Mouse (Mus musculus) lung, adult 2 months (tissue): ENCODE measurements at regions not wholly inside any gene's neighbourhood (a gene's known extent, or its start where the extent isn't known, plus 50 kb on each side); places are given as distances from the start of the nearest gene placed in this dataset.
A peak's percentile ranks its signal among the peaks of the same experiment; 100 is the strongest.

ENCODE experiments used
- DNase-seq: peaks from one replicate; pipeline ENCODE4 v3.0.0; 2022
- H3K4me1 ChIP-seq: fragments of 200-500 bp; 2 replicates; pipeline ENCODE4 v1.6.1; 2011; ENCODE audit warnings: low read length; ENCODE audit not compliant: control insufficient read depth, insufficient read depth
- H3K4me3 ChIP-seq: fragments of 200-500 bp; replicated peaks from 2 replicates; pipeline ENCODE3; 2011; ENCODE audit warnings: low read depth, mild to moderate bottlenecking, control low read depth, low read length; ENCODE audit errors: extremely low read depth
- CTCF ChIP-seq: fragments of 200-500 bp; IDR thresholded peaks from 2 replicates; pipeline ENCODE4 v1.5.1; 2011; ENCODE audit warnings: mild to moderate bottlenecking, low read length, control low read depth; ENCODE audit not compliant: insufficient read depth
- POLR2A ChIP-seq: fragments of 200-500 bp; IDR thresholded peaks from 2 replicates; pipeline ENCODE4 v1.6.1; 2011; ENCODE audit warnings: low read depth, mild to moderate bottlenecking, control low read depth, low read length, borderline replicate concordance; ENCODE audit errors: extremely low read depth
- WGBS: fragments of 180-500 bp; shearing (Covaris S2); methylation state at CpG from one replicate; pipeline ENCODE4 v1.1.7; 2018; 5-methylcytosine and 5-hydroxymethylcytosine counted together

- 52% methylated on average over 6 of the region's 6 CpGs for WGBS
- Histone ChIP-seq H3K4me1 (no peaks in the 10 kb centered on the region), H3K4me3 (no peak overlapping the region)
- no peak for TF ChIP-seq POLR2A
- no peak for TF ChIP-seq CTCF
- DNase-seq, result no peak
Observed at GRCm38 (mm10) chr6:145310601-145311000, 60.6 kb upstream of the Kras start.

GRCm38 (mm10) chr6:145309025-145309424 is 59.0 kb upstream of the Kras start:
- H3K4me1 ChIP-seq, result no peaks in the 10 kb centered on the region
- 81% methylated on average over 3 of the region's 3 CpGs for WGBS
- H3K4me3 ChIP-seq, result no peak overlapping the region
- no peak for DNase-seq
- TF ChIP-seq POLR2A (no peak), CTCF (no peak)

GRCm38 (mm10) chr6:145307237-145307636 is 57.2 kb upstream of the Kras start:
- Histone ChIP-seq H3K4me3 (no peak overlapping the region), H3K4me1 (no peaks in the 10 kb centered on the region)
- no peak for DNase-seq
- no peak for TF ChIP-seq CTCF
- TF ChIP-seq POLR2A, result no peak
- whole genome bisulfite sequencing, result 85% methylated on average over 8 of the region's 8 CpGs

DNA sequence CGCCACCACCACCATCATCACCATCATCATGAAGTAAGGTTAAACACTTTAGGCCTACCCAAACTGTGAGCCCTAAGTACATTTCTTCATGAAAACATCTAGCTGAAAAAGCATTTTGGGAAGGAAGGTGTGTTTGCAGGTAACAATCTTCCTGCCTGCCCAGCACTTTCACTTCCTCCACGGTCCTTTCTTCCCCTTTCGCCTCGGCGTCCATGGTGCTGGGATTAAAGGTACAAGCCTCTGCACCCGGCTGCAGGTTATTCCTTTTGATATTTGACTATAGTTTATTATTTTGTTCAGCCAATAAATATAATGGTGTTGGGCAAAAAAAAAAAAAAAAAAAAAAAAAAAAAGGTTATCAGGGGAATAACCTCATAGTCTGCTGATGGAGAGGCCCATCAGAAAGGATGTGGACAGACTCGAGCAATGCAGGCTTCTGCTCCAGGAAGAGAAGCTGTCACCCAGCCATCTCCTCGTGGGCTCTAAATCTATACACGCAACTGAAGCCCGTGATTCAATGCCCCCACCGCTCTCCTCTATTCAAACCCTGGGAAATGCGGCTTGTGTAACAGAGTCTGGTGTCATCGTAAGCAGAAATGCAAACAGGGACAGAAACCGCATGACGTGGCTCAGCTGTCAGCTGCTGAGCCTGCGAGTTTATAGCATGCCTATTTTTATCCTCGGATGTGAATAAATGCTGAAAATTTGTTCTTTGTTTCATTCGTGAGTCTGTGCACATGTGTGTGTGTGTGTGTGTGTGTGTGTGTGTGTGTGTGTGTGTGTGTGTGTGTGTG is 56.5 kb upstream of the Kras start:
- TF ChIP-seq POLR2A (no peak), CTCF (no peak)
- 63% methylated on average over 18 of the region's 18 CpGs for WGBS
- Histone ChIP-seq H3K4me1 (no peaks in the 10 kb centered on the region), H3K4me3 (no peak overlapping the region)
- DNase-seq, result no peak

DNA sequence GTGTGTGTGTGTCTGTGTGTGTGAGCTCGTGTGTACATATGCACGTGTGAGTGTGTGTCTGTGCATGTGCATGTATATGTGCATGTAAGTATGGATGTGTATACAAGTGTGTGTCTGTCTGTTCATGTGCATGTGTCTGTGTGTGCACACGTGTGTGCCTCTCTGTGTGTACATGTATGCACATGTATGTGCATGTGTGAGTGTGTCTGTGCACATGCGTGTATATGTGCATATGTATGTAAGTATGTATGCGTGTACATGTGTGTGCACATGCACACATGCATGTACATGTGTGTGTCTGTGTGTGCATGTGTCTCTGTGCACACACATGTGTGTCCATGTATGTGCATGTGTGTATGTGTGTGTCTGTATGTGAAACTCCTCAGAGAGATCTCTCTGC is 55.6 kb upstream of the Kras start:
- no peak for DNase-seq
- no peaks in the 10 kb centered on the region for H3K4me1 ChIP-seq
- no peak for TF ChIP-seq CTCF
- TF ChIP-seq POLR2A, result no peak
- no peak overlapping the region for H3K4me3 ChIP-seq
- WGBS, result 97% methylated on average over 5 of the region's 5 CpGs

DNA sequence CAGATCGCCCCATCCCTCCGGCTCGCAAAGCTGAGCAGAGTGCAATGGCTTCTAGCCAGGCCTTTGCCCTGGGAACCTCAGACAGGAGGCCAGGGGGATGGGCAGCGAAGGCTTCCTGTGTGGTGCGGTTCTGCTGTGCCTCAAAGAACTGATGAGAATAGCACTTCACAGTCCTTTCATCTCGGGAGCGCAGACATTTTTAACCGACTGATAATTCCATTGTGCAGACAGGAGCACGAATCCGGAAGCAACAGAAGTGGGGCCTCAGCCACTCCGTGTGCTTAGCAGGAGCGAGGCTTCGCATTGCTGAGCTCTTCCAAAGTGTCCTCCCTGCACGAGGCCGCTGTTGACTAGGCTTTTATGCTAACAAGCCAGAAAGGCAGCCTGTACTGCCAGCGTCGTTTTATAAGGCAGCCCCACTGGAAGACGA is 53.6 kb upstream of the Kras start:
- Histone ChIP-seq H3K4me1 (no peaks in the 10 kb centered on the region), H3K4me3 (peak overlapping the region; percentile 48)
- TF ChIP-seq POLR2A (no peak), CTCF (no peak)
- WGBS, result 5% methylated on average over 18 of the region's 18 CpGs
- DNase-seq, result no peak

DNA sequence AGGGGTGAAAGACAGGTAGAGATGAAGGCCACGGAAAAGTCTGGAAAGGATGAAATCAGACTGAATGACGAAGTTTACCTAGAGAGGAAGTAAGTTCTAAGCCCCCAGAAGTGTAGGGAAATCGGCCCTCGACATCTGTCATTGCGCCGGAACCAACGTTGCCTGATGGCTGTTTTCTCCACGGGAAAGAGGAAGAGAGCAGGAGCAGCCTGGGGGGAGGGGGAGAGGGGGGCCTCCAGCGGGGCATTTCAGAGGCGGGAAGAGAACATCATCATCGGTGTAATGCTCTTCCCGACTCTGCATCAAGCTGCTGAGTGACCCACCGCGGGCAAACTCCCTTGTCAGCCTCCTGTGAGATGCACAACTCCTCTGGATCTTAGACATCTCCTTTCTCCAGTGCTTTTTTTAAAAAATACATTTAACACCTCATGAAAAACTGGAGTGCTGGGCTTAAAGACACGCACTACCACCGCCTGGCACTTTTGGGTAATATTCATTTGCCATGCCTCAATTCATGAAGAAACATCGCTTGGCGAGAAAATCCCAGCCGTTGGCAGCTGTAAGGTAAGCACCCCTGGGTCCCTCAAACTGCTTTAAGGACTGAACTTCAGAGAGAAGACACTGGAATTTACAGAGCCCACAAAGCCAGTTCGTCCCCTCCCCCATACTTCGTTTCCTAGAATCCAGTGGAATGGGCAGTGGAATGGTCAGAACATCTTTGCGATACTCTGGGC is 53.0 kb upstream of the Kras start:
- 26% methylated on average over 22 of the region's 22 CpGs for WGBS
- DNase-seq, result no peak
- TF ChIP-seq CTCF, result no peak
- TF ChIP-seq POLR2A, result no peak
- Histone ChIP-seq H3K4me3 (peak overlapping the region; percentile 48), H3K4me1 (no peaks in the 10 kb centered on the region)

- no peak for DNase-seq
- H3K4me1 ChIP-seq, result no peaks in the 10 kb centered on the region
- WGBS, result 59% methylated on average over 10 of the region's 10 CpGs
- H3K4me3 ChIP-seq, result no peak overlapping the region
- TF ChIP-seq POLR2A (no peak), CTCF (no peak)
Observed at GRCm38 (mm10) chr6:145302105-145302504, 52.1 kb upstream of the Kras start.

DNA sequence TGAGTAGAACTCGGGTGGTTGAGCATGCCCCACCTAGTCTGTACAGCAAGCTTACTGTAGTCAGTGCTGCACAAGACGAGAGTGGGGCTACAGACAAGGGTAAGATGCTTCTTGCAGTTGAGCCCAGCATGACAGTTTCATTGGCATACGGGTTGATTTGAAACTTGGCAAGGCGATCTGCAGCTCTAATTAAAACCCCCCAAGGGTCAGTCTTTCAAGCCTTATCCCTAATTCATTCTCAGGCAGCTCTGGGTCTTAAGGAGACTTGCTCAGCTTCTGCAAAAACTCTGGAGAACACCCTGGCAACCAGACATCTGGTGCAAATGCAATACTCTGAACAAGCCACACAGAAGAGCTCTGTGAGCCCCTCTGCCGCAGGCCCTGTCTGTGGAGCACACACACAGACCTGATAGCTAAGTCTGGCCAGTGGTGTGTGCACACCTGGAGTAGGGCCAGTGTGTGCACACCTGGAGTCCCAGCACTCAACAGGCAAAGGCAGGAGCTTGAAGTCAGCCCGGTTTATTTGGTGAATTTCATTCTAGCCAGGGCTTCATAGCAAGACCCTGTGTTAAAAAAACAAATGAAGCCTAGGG is 50.3 kb upstream of the Kras start:
- 60% methylated on average over 6 of the region's 6 CpGs for WGBS
- DNase-seq, result no peak
- Histone ChIP-seq H3K4me1 (no peaks in the 10 kb centered on the region), H3K4me3 (no peak overlapping the region)
- TF ChIP-seq POLR2A (no peak), CTCF (no peak)
